Mouse (Mus musculus) lung, postnatal 0 days (tissue): ENCODE measurements around the gene Alkbh2.

Source experiments
- CTCF ChIP-seq: IDR thresholded peaks from 2 replicates; pipeline ENCODE4 v1.5.1; 2016; ENCODE audit warnings: antibody characterized with exemption, mild to moderate bottlenecking
- EP300 ChIP-seq: IDR thresholded peaks from 2 replicates; pipeline ENCODE4 v1.6.1; 2016; ENCODE audit warnings: antibody characterized with exemption, mild to moderate bottlenecking, control low read depth

- TF ChIP-seq CTCF (no peak), EP300 (no peak)
Measured at GRCm38 (mm10) chr5:114139175-114139574, 11.2 kb upstream of the Alkbh2 start.
